Mouse (Mus musculus) telencephalon, adult 2 months (tissue): Measurements from ENCODE around the gene Tspan32.

Experiments used
- DNase-seq: peaks from one replicate; pipeline ENCODE4 v3.0.0-alpha.2; 2011; ENCODE audit warnings: low read depth, low spot score

The Tspan32 gene

GRCm38 (mm10) chr7:143004727-143005343 is at the start of gene Tspan32:
Gene Tspan32 (plus strand): TSS chr7:143005046.
- DNase-seq = no peak

- DNase-seq = no peak
These were observed 48.8 kb upstream of the Tspan32 start for GRCm38 (mm10) chr7:142956018-142956417.

GRCm38 (mm10) chr7:142958817-142959216 is 46.0 kb upstream of the Tspan32 start:
- no peak for DNase-seq

- DNase-seq = no peak
These were observed 45.1 kb upstream of the Tspan32 start for GRCm38 (mm10) chr7:142959752-142960151.

GRCm38 (mm10) chr7:142967414-142967883 is 37.4 kb upstream of the Tspan32 start:
- DNase-seq = no peak

GRCm38 (mm10) chr7:142967884-142968808 is 36.7 kb upstream of the Tspan32 start:
- peak; percentile 41 for DNase-seq

GRCm38 (mm10) chr7:142968809-142969511 is 35.9 kb upstream of the Tspan32 start, which contains the start of gene Ascl2:
Gene Ascl2 (minus strand): TSS chr7:142969264.
- DNase-seq = no peak

- no peak for DNase-seq
These were observed 22.9 kb upstream of the Tspan32 start for GRCm38 (mm10) chr7:142981908-142982307.

GRCm38 (mm10) chr7:142985146-142985545 is 19.7 kb upstream of the Tspan32 start:
- DNase-seq = no peak

- DNase-seq = no peak
These were observed 17.1 kb upstream of the Tspan32 start for GRCm38 (mm10) chr7:142987718-142988117.

- DNase-seq = no peak
These were observed 9.8 kb upstream of the Tspan32 start for GRCm38 (mm10) chr7:142995004-142995403.

- no peak for DNase-seq
These were observed 9.1 kb upstream of the Tspan32 start for GRCm38 (mm10) chr7:142995630-142996338.

- no peak for DNase-seq
These were observed 7.8 kb upstream of the Tspan32 start for GRCm38 (mm10) chr7:142996998-142997397.

GRCm38 (mm10) chr7:142997403-142998150 is 7.3 kb upstream of the Tspan32 start:
- DNase-seq = no peak

- DNase-seq = no peak
These were observed 2.2 kb upstream of the Tspan32 start for GRCm38 (mm10) chr7:143002679-143003078.

- no peak for DNase-seq
These were observed 674 bp downstream of the Tspan32 start for GRCm38 (mm10) chr7:143005344-143006096.

- DNase-seq = no peak
These were observed 1.4 kb downstream of the Tspan32 start for GRCm38 (mm10) chr7:143006097-143006755.

GRCm38 (mm10) chr7:143006756-143007598 is 2.1 kb downstream of the Tspan32 start:
- DNase-seq = no peak
